Mouse (Mus musculus): Measurements from ENCODE around the gene Nanog. TPM values are rescaled to one million over a fixed set of nuclear protein-coding genes. Genes with fewer than 3 reads are reported as not detected.

Gene Nanog
- polyA plus RNA-seq, 1 experiment, result not detected

DNA sequence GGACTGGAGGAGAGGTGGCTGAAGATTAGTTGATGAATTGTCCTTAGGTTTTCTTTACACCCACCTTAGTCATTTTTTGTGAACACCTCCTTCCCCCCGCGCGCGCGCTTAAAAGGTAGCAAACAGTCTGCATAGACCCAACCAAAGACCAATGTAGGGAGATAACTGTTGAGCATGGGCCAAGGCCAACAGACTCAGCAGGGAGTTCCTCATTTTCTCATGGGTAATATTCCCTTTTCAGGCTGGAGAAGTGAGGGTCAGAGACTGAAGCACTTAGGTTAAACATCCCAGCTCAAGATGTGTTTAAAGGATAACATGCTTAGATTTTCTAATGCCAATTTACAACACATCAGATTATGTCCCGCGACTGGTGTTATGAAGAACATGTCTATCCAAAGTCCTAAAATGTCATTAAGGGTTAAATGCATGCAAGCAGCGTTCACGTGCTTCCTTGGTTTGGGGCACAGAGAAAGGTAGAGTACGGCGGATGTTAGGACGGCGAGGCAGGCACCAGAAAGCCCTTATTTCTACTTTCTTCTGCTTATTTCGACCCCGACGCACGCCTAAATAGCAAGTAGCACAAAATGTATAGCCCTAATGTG, 56.7 kb downstream of the Nanog start:
- Histone ChIP-seq H3K4me3 (ENCODE audit: insufficient read depth, low read depth, low read length) (peak overlapping the region; percentile 66), H3K4me1 (ENCODE audit: control insufficient read depth, insufficient read depth, low read length) (peaks cover 9% of the 10 kb centered on the region), H3K27ac (ENCODE audit: insufficient read depth, low read depth, low read length) (peak overlapping the region; percentile 97)
- TF ChIP-seq POLR2A (IDR thresholded peaks at IDR 0.05; ENCODE audit: insufficient read depth, low read depth, low read length), result no peak
- TF ChIP-seq CTCF (IDR thresholded peaks at IDR 0.05; ENCODE audit: insufficient read depth, low read depth, low read length), result no peak
- 33% methylated on average over 17 of the region's 17 CpGs for WGBS

Other genes starting within 250 kb of the Nanog start
- gene Rimklb, start 208.7 kb upstream of the Nanog start, polyA plus RNA-seq (2012; ENCODE audit: insufficient read depth, insufficient read length, low replicate concordance, missing spikeins), result not detected in 2 replicates
- not detected in 2 replicates for gene Mfap5, start 201.6 kb upstream of the Nanog start, polyA plus RNA-seq (2012; ENCODE audit: insufficient read depth, insufficient read length, low replicate concordance, missing spikeins)
- gene Aicda, start 153.7 kb upstream of the Nanog start, polyA plus RNA-seq (2012; ENCODE audit: insufficient read depth, insufficient read length, low replicate concordance, missing spikeins), result not detected in 2 replicates
- not detected in 2 replicates for gene Apobec1, start 105.0 kb upstream of the Nanog start, polyA plus RNA-seq (2012; ENCODE audit: insufficient read depth, insufficient read length, low replicate concordance, missing spikeins)
- not detected in 2 replicates for gene Gdf3, start 97.4 kb upstream of the Nanog start, polyA plus RNA-seq (2012; ENCODE audit: insufficient read depth, insufficient read length, low replicate concordance, missing spikeins)
- not detected in 2 replicates for gene Dppa3, start 81.1 kb upstream of the Nanog start, polyA plus RNA-seq (2012; ENCODE audit: insufficient read depth, insufficient read length, low replicate concordance, missing spikeins)
- not detected in 2 replicates for gene Slc2a3, start 94.2 kb downstream of the Nanog start, polyA plus RNA-seq (2012; ENCODE audit: insufficient read depth, insufficient read length, low replicate concordance, missing spikeins)
- not detected in 2 replicates for gene Foxj2, start 112.4 kb downstream of the Nanog start, polyA plus RNA-seq (2012; ENCODE audit: insufficient read depth, insufficient read length, low replicate concordance, missing spikeins)
- gene C3ar1, start 148.7 kb downstream of the Nanog start, polyA plus RNA-seq (2012; ENCODE audit: insufficient read depth, insufficient read length, low replicate concordance, missing spikeins), result not detected in 2 replicates
- not detected in 2 replicates for gene Necap1, start 167.0 kb downstream of the Nanog start, polyA plus RNA-seq (2012; ENCODE audit: insufficient read depth, insufficient read length, low replicate concordance, missing spikeins)
- gene Clec4a1, start 214.4 kb downstream of the Nanog start, polyA plus RNA-seq (2012; ENCODE audit: insufficient read depth, insufficient read length, low replicate concordance, missing spikeins), result not detected in 2 replicates
- not detected in 2 replicates for gene Clec4a3, start 245.0 kb downstream of the Nanog start, polyA plus RNA-seq (2012; ENCODE audit: insufficient read depth, insufficient read length, low replicate concordance, missing spikeins)